Mouse (Mus musculus) macrophage (primary cell): ENCODE measurements at regions not wholly inside any gene's neighbourhood (a gene's known extent, or its start where the extent isn't known, plus 50 kb on each side); places are given as distances from the start of the nearest gene placed in this dataset.
"Not testable (repeated sequence)": the region's sequence is repeated elsewhere in the genome, so short reads cannot be mapped to it uniquely, and the experiment has no call there.

Experiments
- H3K27ac ChIP-seq: fragments of 350-480 bp; formaldehyde crosslinking; 2 replicates; pipeline ENCODE4 v1.9.0; 2021
- H3K36me3 ChIP-seq: fragments of 350-480 bp; formaldehyde crosslinking; 2 replicates; pipeline ENCODE4 v1.9.0; 2021; ENCODE audit errors: inconsistent target
- H3K4me3 ChIP-seq: fragments of 350-480 bp; formaldehyde crosslinking; 2 replicates; pipeline ENCODE4 v1.9.0; 2021; ENCODE audit errors: inconsistent target
- H3K79me2 ChIP-seq: fragments of 350-480 bp; formaldehyde crosslinking; 2 replicates; pipeline ENCODE4 v1.9.0; 2021; ENCODE audit errors: inconsistent target
- WGBS: methylation state at CpG from one replicate; pipeline ENCODE4 v1.1.7; 2026; ENCODE audit warnings: inconsistent platforms; ENCODE audit not compliant: missing documents; 5-methylcytosine and 5-hydroxymethylcytosine counted together

DNA sequence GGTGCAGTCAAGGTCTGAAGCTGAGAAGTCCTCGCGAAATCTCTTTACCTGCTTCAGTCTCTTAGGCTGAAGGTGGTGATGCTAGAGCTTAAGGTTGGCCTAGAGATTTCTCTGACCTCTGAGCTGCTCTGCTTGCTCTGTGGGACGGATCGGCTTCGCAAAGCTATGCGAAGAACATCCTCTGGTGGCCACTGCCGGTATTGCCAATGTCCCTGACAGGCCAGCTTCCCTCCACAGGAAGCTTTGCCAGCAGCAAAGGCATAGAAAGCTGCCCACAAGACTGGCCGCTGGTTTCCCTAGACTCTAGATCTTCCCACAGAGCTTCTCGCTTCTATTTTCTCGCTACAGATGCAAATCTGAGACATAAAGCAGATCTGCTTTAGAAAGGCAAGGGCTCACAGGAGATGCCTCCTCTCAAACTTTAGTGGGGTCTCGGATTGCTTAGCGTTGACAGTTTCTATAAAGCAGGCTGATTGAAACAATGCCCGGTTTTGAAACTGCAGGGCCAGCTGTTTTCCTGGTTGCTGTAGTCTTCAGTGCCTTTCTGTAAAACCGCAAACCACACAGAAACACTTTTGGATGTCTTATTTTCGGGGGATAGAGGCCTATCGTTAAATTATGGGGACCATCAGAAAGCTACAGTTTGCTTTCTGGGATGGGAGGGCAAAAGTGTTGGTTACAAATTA, 153.7 kb downstream of the Car8 start:
- no peaks in the 10 kb centered on the region for H3K79me2 ChIP-seq
- H3K4me3 ChIP-seq: no peak overlapping the region
- no peaks in the 10 kb centered on the region for H3K36me3 ChIP-seq
- 16% methylated on average over 16 of the region's 16 CpGs for WGBS
- no peak overlapping the region for H3K27ac ChIP-seq

DNA sequence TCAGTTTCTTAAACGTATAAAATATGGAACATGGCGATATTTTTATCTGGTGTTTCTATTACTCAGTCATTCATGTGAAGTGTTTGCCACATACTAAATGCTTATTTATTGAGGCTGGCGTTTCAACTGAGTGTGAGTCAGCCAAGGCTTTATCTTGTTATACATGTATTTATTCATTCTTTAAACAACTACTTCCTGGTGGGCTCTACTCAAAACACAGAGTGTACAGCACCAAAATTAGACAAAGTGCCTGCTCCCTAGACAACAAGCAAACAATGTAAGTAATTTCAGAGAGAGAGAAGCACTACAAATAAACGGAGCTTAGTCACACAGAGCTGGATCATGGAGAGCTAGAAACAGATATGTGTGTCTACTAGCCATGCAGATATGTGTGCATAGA, 159.5 kb downstream of the Car8 start:
- WGBS: 83% methylated on average over 4 of the region's 4 CpGs
- Histone ChIP-seq H3K36me3 (no peaks in the 10 kb centered on the region), H3K4me3 (no peak overlapping the region), H3K79me2 (no peaks in the 10 kb centered on the region), H3K27ac (no peak overlapping the region)

DNA sequence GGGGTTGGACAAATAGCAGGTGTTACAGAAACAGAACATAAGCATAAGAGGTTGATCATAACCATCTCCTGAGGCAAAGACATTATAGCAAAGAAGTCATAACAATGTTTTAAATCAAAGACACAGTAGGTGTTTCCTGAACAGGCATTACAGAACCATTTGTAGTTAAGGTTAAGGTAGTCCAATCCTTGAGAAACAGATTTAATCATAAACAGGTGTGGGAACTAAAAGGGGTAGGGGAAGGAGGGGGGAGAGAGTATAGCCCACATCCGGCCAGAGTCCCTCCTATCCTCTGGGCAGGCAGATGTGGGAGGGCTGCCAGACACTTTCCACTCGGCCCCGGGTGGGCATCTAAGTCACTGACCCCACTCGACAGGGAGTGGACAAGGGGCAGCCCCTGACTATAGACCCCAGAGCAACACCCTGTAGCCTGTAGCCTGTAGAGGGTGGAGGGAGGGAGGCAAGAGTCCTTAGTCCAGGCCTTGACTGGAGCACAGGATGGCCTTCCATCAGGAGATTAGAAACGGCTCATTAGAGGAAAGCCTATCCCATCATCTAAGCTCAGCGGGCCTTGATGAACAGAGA, 165.8 kb downstream of the Car8 start:
- WGBS: 91% methylated on average over 5 of the region's 6 CpGs
- no peaks in the 10 kb centered on the region for H3K79me2 ChIP-seq
- no peak overlapping the region for H3K4me3 ChIP-seq
- H3K27ac ChIP-seq: no peak overlapping the region
- H3K36me3 ChIP-seq: no peaks in the 10 kb centered on the region

DNA sequence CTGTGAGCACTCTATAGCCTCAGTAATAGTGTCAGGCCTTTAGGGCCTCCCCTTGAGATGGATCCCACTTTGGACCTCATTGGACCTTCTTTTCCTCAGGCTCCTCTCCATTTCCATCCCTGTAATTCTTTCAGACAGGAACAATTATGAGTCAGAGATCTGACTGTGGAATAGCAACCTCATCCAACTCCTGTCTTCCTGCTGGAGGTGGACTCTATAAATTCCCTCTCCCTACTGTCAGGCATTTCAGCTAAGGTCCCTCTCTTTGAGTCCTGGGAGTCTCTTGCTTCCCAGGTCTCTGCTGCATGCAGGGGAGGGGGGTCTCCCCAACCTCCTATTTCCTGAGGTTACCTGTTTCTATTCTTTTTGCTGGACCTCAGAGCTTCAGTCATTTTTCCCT, 168.1 kb downstream of the Car8 start:
- not testable (repeated sequence) for H3K4me3 ChIP-seq, H3K79me2 ChIP-seq, H3K27ac ChIP-seq, H3K36me3 ChIP-seq

DNA sequence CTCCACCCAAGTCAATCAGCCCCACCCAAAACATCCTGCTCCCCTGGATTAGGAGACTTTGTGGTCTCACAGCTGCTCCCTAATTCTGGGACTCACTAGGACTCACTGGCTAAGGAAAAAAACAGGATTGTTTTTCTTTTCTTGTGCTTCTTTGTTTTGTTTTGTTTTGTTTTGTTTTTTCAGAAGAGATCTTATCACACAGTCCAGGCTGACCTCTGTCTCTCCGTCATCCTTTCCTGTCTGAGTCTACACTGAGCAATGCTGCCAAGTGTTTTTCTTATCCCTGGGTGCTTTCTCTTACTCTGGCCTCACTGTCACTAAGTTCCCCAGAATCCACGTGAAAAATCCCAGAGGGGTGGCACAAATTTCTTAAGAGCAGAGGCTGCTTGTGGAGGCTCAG, 170.8 kb downstream of the Car8 start:
- 63% methylated on average over 2 of the region's 2 CpGs for WGBS
- H3K79me2 ChIP-seq: no peaks in the 10 kb centered on the region

DNA sequence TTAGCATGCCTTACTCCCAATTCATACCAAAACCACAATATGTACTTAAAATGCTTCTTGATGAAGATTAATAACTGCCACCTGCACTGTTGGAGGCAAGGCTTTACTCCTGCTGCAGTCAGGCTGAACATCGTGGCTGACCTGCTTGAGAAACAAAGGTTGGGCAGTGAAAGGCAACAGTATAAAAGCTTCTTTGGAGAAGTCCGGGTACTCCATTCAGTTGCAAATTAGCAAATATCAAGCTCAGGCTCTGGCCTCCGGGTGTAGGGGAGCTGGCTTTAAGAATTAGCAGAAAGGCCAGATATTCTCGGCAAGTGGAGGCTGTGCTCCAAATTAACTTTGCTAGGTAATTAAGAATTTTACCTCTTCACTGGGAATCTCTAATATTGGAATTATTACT, 197.1 kb downstream of the Car8 start:
- no peaks in the 10 kb centered on the region for H3K79me2 ChIP-seq
- no peaks in the 10 kb centered on the region for H3K36me3 ChIP-seq
- no peak overlapping the region for H3K4me3 ChIP-seq
- WGBS: 97% methylated on average over 4 of the region's 4 CpGs
- H3K27ac ChIP-seq: no peak overlapping the region

More for the DNA sequence above, 170.8 kb downstream of the Car8 start:
- Histone ChIP-seq H3K4me3 (no peak overlapping the region), H3K36me3 (no peaks in the 10 kb centered on the region), H3K27ac (no peak overlapping the region)

DNA sequence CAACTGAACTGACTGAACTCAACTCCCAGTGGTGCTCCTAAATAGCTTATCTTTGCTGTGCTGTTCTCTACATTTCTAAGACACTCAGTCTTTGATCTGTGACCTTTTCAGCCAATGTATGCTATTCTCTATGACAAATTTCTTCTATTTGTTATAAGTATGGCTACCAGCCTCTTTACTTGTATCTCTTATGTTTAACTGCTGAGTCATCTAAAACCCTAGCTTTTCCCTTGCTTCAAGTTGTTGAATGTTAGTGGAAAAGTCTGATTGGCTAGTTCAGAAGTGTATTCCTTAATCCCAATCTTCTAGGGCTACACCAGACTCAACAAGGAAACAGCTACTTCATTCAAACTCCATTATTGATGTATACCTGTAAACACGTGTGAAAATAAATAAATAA, 201.0 kb downstream of the Car8 start:
- Histone ChIP-seq H3K36me3 (no peaks in the 10 kb centered on the region), H3K27ac (no peak overlapping the region), H3K4me3 (no peak overlapping the region), H3K79me2 (no peaks in the 10 kb centered on the region)
- 100% methylated on average over 1 of the region's 1 CpGs for WGBS

DNA sequence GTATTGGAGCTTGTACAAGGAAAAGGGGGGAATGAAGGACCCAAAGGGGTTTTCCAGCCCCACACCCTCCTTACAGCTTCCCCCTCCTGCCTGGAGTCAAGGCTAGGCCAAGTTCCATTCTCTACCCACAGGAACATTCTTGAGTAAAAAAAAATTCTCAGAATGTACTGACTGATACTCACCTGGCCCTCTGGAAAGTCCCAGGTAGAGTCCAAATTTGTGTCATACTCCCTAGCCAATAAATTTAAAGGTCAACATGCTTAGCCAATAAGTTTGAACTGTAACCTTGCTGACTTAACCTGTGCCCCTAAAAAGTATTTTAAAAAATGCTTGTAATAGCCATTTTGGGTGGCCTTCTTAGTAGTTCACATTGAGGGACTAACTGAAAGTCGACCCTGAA, 205.4 kb downstream of the Car8 start:
- H3K27ac ChIP-seq, H3K4me3 ChIP-seq, H3K36me3 ChIP-seq, H3K79me2 ChIP-seq: not testable (repeated sequence)
- 75% methylated on average over 1 of the region's 1 CpGs for WGBS

DNA sequence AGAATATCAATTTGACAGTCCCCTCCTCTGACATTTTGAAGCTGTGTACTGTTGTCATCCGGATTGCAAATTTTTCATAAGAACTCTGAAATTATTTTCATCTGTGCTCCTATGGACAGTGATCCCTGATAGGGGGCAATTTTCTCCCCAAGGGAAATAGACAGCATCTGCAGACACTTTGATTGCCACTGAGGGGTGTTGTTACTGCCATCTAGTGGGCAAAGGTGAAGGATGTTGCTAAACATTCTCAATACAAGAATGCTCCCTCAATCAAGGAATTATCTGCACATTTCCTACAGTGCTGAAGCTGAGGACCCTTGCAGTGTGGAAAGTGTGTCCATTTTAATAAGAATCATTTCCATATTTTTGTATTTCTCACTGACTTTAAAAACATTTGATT, 233.7 kb downstream of the Car8 start:
- Histone ChIP-seq H3K4me3 (no peak overlapping the region), H3K36me3 (no peaks in the 10 kb centered on the region), H3K79me2 (no peaks in the 10 kb centered on the region), H3K27ac (no peak overlapping the region)
- 27% methylated on average over 1 of the region's 1 CpGs for WGBS

DNA sequence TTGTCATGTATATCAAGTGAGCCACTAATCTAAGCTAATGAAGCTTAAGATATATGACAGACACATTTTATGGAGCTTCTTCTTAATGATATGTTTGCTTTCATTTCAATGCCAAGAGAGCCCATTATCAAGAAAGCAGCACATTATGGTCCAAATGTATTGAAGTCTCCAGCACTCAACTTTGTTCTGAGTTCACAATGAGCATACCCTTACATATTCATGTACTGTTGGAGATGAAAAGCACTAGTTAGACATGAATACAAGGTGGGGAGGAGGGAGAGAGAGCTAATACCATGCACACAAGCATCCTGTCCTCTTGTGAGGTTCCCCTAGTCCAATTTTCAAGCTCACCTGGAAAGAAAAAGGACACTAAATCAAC, 241.3 kb downstream of the Car8 start:
- no peak overlapping the region for H3K27ac ChIP-seq
- H3K79me2 ChIP-seq: no peaks in the 10 kb centered on the region
- H3K4me3 ChIP-seq: no peak overlapping the region
- H3K36me3 ChIP-seq: no peaks in the 10 kb centered on the region

DNA sequence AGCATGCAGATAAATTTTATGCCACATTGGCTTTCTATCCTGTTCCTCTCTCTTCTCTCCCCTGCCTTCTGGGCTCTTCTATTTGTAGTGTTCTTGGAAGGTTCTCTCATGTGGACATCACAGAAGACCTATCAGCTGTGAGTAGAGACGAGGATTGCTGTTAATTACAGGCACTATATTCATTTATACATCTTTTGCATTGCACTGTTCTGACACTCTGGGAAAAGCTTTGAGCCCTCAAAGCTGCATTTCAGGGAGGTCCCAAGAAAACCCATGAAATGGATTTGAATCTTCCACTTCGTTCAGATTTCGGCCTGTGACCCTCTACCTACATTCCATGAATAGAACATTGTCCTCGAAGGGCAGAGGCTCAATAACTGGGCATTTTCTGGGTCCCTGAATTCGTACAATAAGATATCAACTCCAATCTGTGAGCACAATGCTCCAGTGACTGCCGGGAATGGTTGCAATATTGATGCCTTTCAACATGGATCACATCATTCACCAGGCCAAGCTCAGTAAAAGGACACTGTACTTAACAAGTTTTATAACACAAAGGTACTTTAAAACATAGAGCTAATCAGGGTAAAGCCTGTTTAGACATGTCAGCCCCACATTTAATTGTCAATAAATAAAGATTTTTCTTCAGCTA, 241.8 kb downstream of the Car8 start:
- H3K27ac ChIP-seq: no peak overlapping the region
- no peak overlapping the region for H3K4me3 ChIP-seq
- no peaks in the 10 kb centered on the region for H3K36me3 ChIP-seq
- H3K79me2 ChIP-seq: no peaks in the 10 kb centered on the region
- 84% methylated on average over 6 of the region's 6 CpGs for WGBS

DNA sequence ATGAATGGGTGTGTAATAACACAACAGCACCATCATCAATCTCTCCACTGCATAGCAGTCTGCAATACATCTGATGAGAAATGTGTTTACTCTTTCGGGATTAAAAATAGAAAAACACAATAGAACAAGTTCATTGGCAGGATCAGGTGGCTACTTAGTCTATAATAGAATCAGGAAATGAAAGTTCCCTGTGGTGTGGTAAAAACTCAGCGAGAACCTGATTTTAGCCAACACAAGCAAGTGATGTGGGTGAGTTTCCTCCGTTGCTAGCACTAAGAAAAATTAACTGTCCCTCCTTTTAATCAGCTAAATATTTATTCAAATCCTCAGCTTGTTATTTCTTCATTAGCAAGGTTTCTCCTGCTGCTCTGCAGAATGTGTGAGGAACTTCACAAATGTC, 245.9 kb downstream of the Car8 start:
- no peak overlapping the region for H3K27ac ChIP-seq
- no peaks in the 10 kb centered on the region for H3K36me3 ChIP-seq
- WGBS: 1% methylated on average over 3 of the region's 3 CpGs
- no peak overlapping the region for H3K4me3 ChIP-seq
- no peaks in the 10 kb centered on the region for H3K79me2 ChIP-seq

DNA sequence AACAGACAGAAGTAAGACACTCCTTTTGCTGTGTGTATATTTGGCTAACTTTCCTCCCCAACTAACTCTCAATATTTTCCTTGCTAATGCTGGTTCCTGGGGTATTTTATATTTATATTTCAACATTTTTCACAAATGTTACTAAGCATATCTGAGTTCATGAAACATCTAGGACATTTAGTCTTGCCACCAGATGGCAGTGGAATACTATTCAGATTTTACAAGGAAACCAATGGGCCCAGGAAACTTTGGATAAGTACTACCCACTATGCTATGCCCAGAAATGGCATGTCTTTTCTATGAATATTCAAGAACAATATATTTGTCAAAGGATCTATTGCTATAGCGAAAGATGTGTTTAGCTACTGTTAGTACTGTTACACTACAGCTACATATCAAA, 251.1 kb downstream of the Car8 start:
- no peaks in the 10 kb centered on the region for H3K79me2 ChIP-seq
- WGBS: 87% methylated on average over 1 of the region's 1 CpGs
- no peak overlapping the region for H3K4me3 ChIP-seq
- no peaks in the 10 kb centered on the region for H3K36me3 ChIP-seq
- H3K27ac ChIP-seq: no peak overlapping the region

DNA sequence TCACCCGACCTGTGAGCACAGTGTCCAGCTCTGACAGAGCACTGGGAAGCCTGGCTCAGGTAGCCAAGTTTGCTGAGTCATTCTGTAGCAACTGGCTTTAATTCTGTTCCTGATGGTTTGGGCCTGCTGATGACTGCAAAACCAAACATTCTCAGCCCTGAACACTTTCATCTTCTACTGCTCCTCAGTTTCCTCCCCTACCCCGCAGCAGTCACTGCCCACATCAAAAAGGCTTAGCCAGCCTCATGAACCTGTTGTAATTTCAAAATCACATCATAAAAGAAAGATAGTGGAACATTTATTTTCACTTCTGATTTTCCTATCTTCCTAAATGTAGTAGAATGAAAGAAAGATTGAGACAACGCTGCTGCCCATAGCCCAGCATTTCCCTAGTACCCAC, 251.5 kb downstream of the Car8 start:
- no peak overlapping the region for H3K27ac ChIP-seq
- WGBS: 78% methylated on average over 3 of the region's 3 CpGs
- H3K4me3 ChIP-seq: no peak overlapping the region
- H3K79me2 ChIP-seq: no peaks in the 10 kb centered on the region
- H3K36me3 ChIP-seq: no peaks in the 10 kb centered on the region

DNA sequence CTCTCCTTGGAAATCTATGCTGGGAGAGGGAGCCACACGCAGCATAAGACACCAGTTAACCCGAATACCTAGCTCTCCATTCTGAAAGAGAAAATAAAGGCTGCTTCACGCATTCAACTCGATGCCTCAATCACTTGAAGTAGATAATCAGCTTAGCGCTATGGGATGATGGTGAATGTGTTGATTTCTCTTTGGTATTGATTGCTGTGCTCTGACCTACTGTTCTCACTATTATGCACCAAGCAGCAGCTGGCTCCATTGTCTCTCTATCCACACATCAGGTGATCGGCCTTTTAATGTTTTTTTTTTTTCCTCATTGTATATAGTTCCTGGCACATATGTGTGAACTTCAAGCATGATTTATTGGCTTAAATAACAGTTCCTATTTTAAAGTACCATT, 254.0 kb downstream of the Car8 start:
- no peak overlapping the region for H3K4me3 ChIP-seq
- H3K79me2 ChIP-seq: no peaks in the 10 kb centered on the region
- 91% methylated on average over 6 of the region's 6 CpGs for WGBS
- H3K27ac ChIP-seq: no peak overlapping the region
- H3K36me3 ChIP-seq: no peaks in the 10 kb centered on the region
